Mouse (Mus musculus) forelimb bud, embryonic 11.5 days (tissue): ENCODE measurements around the gene Epha4.

Experiments used
- DNase-seq: peaks from one replicate; pipeline ENCODE4 v3.0.0-alpha.2; 2012; ENCODE audit warnings: low read depth, low spot score

Epha4 gene

GRCm38 (mm10) chr1:77446438-77446837, 68.5 kb downstream of the Epha4 start:
- no peak for DNase-seq

- no peak for DNase-seq
Measured at GRCm38 (mm10) chr1:77444648-77445047, 70.2 kb downstream of the Epha4 start.

- no peak for DNase-seq
Measured at GRCm38 (mm10) chr1:77441987-77442386, 72.9 kb downstream of the Epha4 start.

DNA sequence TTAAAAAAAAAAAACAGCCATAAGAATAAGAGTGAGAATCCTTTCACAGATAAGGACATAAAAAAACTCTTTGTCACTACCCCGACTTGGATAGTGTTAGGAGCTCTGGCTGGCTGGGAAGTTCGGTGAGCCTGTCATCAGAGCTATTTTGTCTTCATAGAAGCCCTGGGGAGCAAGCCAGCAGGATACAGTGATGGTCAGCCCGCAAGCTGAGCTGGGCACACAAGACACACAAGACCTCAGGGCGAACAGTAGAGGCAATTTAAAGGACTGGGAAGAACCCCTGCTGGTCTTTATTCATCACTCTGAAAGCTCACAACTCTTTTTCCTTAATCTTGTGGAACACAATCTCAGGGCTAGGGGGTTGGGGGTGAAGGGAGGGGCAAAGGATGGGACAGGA, 73.5 kb downstream of the Epha4 start:
- no peak for DNase-seq

DNA sequence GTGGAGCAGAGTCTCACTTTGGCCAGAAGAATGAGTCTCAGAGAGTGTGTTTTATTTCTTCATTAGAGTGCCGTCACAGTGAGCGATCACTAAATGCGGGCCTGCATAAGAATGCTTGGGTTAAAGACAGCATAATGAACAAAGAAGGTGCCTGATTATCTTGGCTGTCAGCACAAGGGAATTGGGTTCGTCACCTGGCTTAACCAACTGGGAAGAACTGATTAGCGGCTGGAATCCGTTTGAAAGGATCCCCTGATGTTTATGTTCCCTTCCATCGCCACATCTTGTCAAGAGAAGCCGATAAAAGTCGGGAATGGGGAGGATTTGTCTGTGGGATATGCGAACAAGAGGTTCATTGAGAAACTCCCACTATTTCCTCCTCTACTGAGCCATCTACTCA, 74.4 kb downstream of the Epha4 start:
- no peak for DNase-seq

DNA sequence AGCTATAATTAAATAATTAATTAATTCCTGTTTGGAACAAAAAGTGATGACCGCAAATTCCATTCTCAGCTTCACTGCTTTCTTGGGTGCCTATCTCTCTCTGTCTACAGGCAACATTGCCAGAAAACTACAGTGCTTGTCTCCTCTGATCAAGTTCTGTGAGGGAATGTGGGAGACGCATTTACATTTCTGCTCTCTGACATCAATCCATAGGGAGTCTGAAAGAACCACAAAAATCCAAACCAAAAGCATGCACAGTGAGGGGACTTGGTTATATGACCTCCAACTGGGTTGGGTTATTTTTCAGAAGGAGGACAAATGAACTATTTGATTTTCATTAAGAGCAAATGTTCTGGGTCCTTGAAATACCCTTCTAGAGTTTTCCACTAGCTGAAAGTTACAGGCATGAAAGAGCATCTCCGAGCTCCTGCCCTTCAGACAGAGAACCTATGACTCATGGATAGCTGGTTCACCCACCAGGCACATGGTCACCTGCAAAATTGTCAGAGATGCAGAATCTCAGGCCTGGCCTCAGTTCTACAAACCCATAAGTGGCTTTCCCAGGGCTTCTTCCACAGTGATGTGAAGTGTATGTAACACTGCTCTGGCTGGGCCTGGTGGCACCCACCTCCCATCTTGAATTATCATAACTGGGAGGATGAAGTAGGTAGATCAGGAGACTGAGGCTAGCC, 75.4 kb downstream of the Epha4 start:
- no peak for DNase-seq

- no peak for DNase-seq
Measured at GRCm38 (mm10) chr1:77438639-77439038, 76.2 kb downstream of the Epha4 start.

DNA sequence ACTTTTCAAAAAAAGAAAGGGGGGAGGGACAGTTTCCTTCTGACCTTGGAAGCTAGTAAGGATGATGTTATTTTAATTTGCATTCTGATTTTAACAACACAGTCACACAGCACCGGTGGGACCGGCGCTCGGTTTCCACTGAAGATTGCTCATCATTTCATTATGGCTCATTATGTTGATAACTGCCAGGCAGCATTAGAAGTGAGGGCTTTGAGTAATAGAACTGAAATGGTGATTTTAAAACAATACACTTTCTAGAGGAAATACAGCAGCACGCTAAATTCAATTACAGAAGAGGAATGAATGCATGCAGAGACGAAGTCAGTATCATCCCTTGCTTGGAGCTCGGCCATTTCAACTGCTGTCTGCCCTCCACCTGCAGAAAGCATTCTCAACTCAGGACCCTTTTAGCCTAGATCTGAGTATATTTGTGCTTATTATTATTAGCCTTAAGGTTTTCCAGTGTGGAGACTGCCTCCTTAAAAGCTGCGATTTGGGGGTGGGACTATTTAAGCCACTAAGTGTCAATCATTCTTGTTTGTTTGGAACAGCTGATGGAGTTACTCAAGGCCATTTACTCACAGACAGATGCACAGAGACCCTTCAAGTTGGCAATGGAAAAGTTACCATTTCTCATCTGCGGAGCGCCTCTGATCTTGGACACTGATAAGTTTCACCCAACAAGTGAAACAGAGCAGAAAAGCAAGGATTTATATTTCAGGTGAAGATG, 76.8 kb downstream of the Epha4 start:
- DNase-seq, result no peak

- DNase-seq, result no peak
Measured at GRCm38 (mm10) chr1:77435045-77435444, 79.8 kb downstream of the Epha4 start.

- no peak for DNase-seq
Measured at GRCm38 (mm10) chr1:77433148-77433547, 81.7 kb downstream of the Epha4 start.

DNA sequence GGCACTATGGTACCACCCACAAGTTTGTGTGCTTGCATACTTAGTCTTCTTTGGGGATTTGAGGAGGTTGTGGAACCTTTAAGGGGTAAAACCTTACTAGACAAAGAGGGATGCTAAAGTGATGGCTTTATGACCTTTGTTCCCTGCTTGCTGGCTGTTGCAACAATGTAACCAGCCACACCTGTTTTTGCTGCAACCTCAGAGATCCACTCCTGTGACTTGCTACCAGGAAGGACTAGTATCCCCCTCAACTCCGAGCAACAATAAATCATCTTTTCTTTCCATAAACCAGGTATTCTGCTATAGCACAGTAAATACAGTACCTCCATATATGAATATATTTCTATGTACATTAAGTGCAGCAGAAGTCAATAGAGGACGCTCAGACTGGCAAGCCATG, 82.4 kb downstream of the Epha4 start:
- no peak for DNase-seq

- no peak for DNase-seq
Measured at GRCm38 (mm10) chr1:77429174-77429573, 85.7 kb downstream of the Epha4 start.

GRCm38 (mm10) chr1:77426956-77427355, 87.9 kb downstream of the Epha4 start:
- DNase-seq, result no peak

GRCm38 (mm10) chr1:77425171-77425570, 89.7 kb downstream of the Epha4 start:
- DNase-seq, result no peak

GRCm38 (mm10) chr1:77421081-77421480, 93.8 kb downstream of the Epha4 start:
- DNase-seq, result no peak

GRCm38 (mm10) chr1:77420348-77420747, 94.5 kb downstream of the Epha4 start:
- no peak for DNase-seq

GRCm38 (mm10) chr1:77416872-77417271, 98.0 kb downstream of the Epha4 start:
- no peak for DNase-seq

- no peak for DNase-seq
Measured at GRCm38 (mm10) chr1:77412871-77413669, 101.8 kb downstream of the Epha4 start.

- DNase-seq, result no peak
Measured at GRCm38 (mm10) chr1:77412285-77412684, 102.6 kb downstream of the Epha4 start.

GRCm38 (mm10) chr1:77411222-77411621, 103.7 kb downstream of the Epha4 start:
- DNase-seq, result no peak

DNA sequence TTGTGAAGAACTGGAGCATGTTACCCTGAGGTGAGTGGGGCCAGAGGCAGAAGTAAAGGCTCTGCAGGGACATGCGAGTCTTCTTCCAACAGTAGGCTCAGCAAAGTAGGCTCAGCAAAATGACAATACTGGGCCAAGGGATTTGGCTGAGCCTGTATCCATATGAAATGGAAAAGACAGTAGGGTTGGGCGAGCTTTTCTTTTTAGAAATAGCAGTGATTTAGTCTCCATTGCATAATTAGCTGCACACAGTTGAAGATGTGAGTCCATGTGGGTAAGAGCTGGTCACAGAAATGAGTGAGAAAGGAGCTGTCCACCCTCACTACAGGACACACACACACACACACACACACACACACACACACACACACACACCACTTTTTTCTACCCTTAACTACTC, 104.2 kb downstream of the Epha4 start:
- DNase-seq, result no peak

DNA sequence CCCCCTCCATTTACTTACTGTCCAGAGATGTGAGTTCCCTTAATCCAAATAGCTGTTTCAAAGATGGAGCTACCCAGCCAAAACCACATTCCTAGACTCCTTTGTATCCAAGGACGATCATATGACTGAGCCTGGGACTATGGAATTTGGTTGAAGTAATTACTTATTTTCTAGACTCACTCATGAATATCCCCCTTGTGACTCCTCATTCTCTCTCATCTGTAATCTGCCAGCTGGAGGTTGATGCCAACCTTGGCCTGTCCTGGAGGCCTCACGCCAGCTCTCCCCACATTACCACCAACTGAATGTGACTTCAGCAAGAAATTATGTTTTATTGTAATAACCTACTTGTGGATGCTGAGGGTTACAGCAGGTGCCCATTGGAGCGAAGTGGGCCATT, 104.7 kb downstream of the Epha4 start:
- no peak for DNase-seq

GRCm38 (mm10) chr1:77409509-77409908, 105.4 kb downstream of the Epha4 start:
- no peak for DNase-seq
